Mouse (Mus musculus) MEL (cell line): Measurements from ENCODE around the gene C1ql4. TPM values are rescaled to one million over a fixed set of nuclear protein-coding genes. Genes with fewer than 3 reads are reported as not detected.

Experiments
- DNase-seq: peaks from one replicate; pipeline ENCODE4 v3.0.0; 2011; ENCODE audit warnings: low read depth, low spot score
- H3K27ac ChIP-seq: 2 replicates; pipeline ENCODE4 v1.5.1; 2012; ENCODE audit warnings: low read depth, mild to moderate bottlenecking, control low read depth, low read length, moderate library complexity; ENCODE audit not compliant: control insufficient read depth
- H3K27me3 ChIP-seq, 2 experiments: fragments of 150-350 bp in 1 of 2; sonication (generic) in 1 of 2; 2 replicates each; pipeline ENCODE4 v1.6.1; 2012; ENCODE audit warnings: low read length in 2 of 2, mild to moderate bottlenecking in 2 of 2, improper control_type of control experiment in 1 of 2, moderate library complexity in 1 of 2; ENCODE audit not compliant: insufficient read depth in 2 of 2, control insufficient read depth in 1 of 2
- H3K36me3 ChIP-seq, 2 experiments: 2 replicates each; pipeline ENCODE4 v1.6.1; 2012 to 2014; ENCODE audit warnings: low read length in 2 of 2, improper control_type of control experiment in 1 of 2, inconsistent platforms in 1 of 2, mild to moderate bottlenecking in 1 of 2; ENCODE audit not compliant: insufficient read depth in 2 of 2, control insufficient read depth in 1 of 2
- H3K4me1 ChIP-seq, 2 experiments: fragments of 150-350 bp in 1 of 2; sonication (generic) in 1 of 2; 2 replicates each; pipeline ENCODE4 v1.6.1; 2012; ENCODE audit warnings: low read length in 2 of 2, improper control_type of control experiment in 1 of 2, mild to moderate bottlenecking in 1 of 2; ENCODE audit not compliant: insufficient read depth in 2 of 2, control insufficient read depth in 1 of 2
- H3K4me3 ChIP-seq, 2 experiments: fragments of 150-350 bp in 1 of 2; sonication (generic) in 1 of 2; 2 replicates each; pipeline ENCODE4 v1.5.1; 2012; ENCODE audit warnings: low read depth in 2 of 2, low read length in 2 of 2, mild to moderate bottlenecking in 2 of 2, moderate library complexity in 2 of 2, control low read depth in 1 of 2, improper control_type of control experiment in 1 of 2; ENCODE audit not compliant: control insufficient read depth in 1 of 2, insufficient read depth in 1 of 2
- H3K79me2 ChIP-seq: 2 replicates; pipeline ENCODE4 v1.6.1; 2012; ENCODE audit warnings: mild to moderate bottlenecking, low read length, moderate library complexity; ENCODE audit not compliant: control insufficient read depth, poor library complexity, insufficient read depth
- H3K9ac ChIP-seq: 2 replicates; pipeline ENCODE4 v1.6.1; 2012; ENCODE audit warnings: low read depth, mild to moderate bottlenecking, control low read depth, low read length, moderate library complexity; ENCODE audit not compliant: control insufficient read depth, poor library complexity, severe bottlenecking
- H3K9me3 ChIP-seq: fragments of 150-350 bp; sonication (generic); replicated peaks from 2 replicates; pipeline ENCODE4 v1.6.1; 2012; ENCODE audit warnings: mild to moderate bottlenecking, low read length, improper control_type of control experiment, moderate library complexity; ENCODE audit not compliant: insufficient read depth
- CTCF ChIP-seq, 3 experiments: IDR thresholded peaks in 2 of 3; conservative IDR thresholded peaks in 1 of 3; 2 replicates each; pipeline ENCODE4 v1.5.1; 2011 to 2012; ENCODE audit warnings: low read length in 3 of 3, low read depth in 2 of 3, mild to moderate bottlenecking in 2 of 3, improper control_type of control experiment in 1 of 3, inconsistent platforms in 1 of 3, mixed read lengths in 1 of 3, moderate library complexity in 1 of 3; ENCODE audit not compliant: control insufficient read depth in 1 of 3, insufficient read depth in 1 of 3, poor library complexity in 1 of 3, severe bottlenecking in 1 of 3
- ELF1 ChIP-seq: IDR thresholded peaks from 2 replicates; pipeline ENCODE4 v1.6.1; 2014; ENCODE audit warnings: low read depth, mild to moderate bottlenecking, inconsistent platforms, low read length, improper control_type of control experiment, moderate library complexity
- HCFC1 ChIP-seq: IDR thresholded peaks from 2 replicates; pipeline ENCODE4 v1.6.1; 2012; ENCODE audit warnings: low read depth, mild to moderate bottlenecking, inconsistent platforms, low read length, improper control_type of control experiment, moderate library complexity
- JUND ChIP-seq: IDR thresholded peaks from 2 replicates; pipeline ENCODE4 v1.6.1; 2011; ENCODE audit warnings: low read depth, mild to moderate bottlenecking, improper control_type of control experiment, low read length
- KAT2A ChIP-seq: conservative IDR thresholded peaks from 2 replicates; pipeline ENCODE4 v1.6.1; 2012; ENCODE audit warnings: low read depth, low read length, improper control_type of control experiment, inconsistent platforms
- MAX ChIP-seq: IDR thresholded peaks from 2 replicates; pipeline ENCODE4 v1.6.1; 2011; ENCODE audit warnings: low read length, improper control_type of control experiment
- MEF2A ChIP-seq: IDR thresholded peaks from 2 replicates; pipeline ENCODE4 v1.6.1; 2014; ENCODE audit warnings: low read depth, mild to moderate bottlenecking, inconsistent platforms, low read length, improper control_type of control experiment; ENCODE audit not compliant: poor library complexity, insufficient replicate concordance, severe bottlenecking; ENCODE audit errors: extremely low read depth
- MYB ChIP-seq: IDR thresholded peaks from 2 replicates; pipeline ENCODE4 v1.6.1; 2011; ENCODE audit warnings: mild to moderate bottlenecking, low read depth, low read length, improper control_type of control experiment
- MYC ChIP-seq: IDR thresholded peaks from 2 replicates; pipeline ENCODE4 v1.6.1; 2011; ENCODE audit warnings: low read depth, mild to moderate bottlenecking, low read length, improper control_type of control experiment, moderate library complexity
- NELFE ChIP-seq: IDR thresholded peaks from 2 replicates; pipeline ENCODE4 v1.6.1; 2011; ENCODE audit warnings: low read depth, low read length, improper control_type of control experiment
- POLR2A ChIP-seq, 2 experiments: IDR thresholded peaks; 2 replicates each; pipeline ENCODE4 v1.6.1; 2011 to 2012; ENCODE audit warnings: low read length in 2 of 2, mild to moderate bottlenecking in 2 of 2, control low read depth in 1 of 2, improper control_type of control experiment in 1 of 2, low read depth in 1 of 2, moderate library complexity in 1 of 2; ENCODE audit not compliant: control insufficient read depth in 1 of 2, insufficient read depth in 1 of 2, poor library complexity in 1 of 2
- POLR2AphosphoS5 ChIP-seq: IDR thresholded peaks from 2 replicates; pipeline ENCODE4 v1.6.1; 2012; ENCODE audit warnings: low read depth, borderline replicate concordance, mild to moderate bottlenecking, inconsistent platforms, low read length, moderate library complexity, mixed read lengths
- SIN3A ChIP-seq: IDR thresholded peaks from 2 replicates; pipeline ENCODE4 v1.6.1; 2012; ENCODE audit warnings: low read length, improper control_type of control experiment, inconsistent platforms
- SMC3 ChIP-seq: IDR thresholded peaks from 2 replicates; pipeline ENCODE4 v1.6.1; 2011; ENCODE audit warnings: low read depth, low read length, improper control_type of control experiment
- TAL1 ChIP-seq: IDR thresholded peaks from 2 replicates; pipeline ENCODE4 v1.6.1; 2012; ENCODE audit warnings: mild to moderate bottlenecking, inconsistent platforms, low read length, moderate library complexity, mixed read lengths
- TBP ChIP-seq: IDR thresholded peaks from 2 replicates; pipeline ENCODE4 v1.8.0; 2011; ENCODE audit warnings: low read depth, low read length, improper control_type of control experiment
- USF1 ChIP-seq: IDR thresholded peaks from 2 replicates; pipeline ENCODE4 v1.6.1; 2014; ENCODE audit warnings: low read depth, mild to moderate bottlenecking, inconsistent platforms, low read length, improper control_type of control experiment, moderate library complexity
- ZC3H11A ChIP-seq: IDR thresholded peaks from 2 replicates; pipeline ENCODE4 v1.6.1; 2012; ENCODE audit warnings: low read depth, mild to moderate bottlenecking, inconsistent platforms, low read length, improper control_type of control experiment
- ZNF384 ChIP-seq: IDR thresholded peaks from 2 replicates; pipeline ENCODE4 v1.6.1; 2012; ENCODE audit warnings: low read depth, mild to moderate bottlenecking, inconsistent platforms, low read length, improper control_type of control experiment
- polyA plus RNA-seq, 2 experiments: library from polyadenylated mRNA; stranded (reverse) in 1 of 2; unstranded in 1 of 2; fragments of >175 nt in 1 of 2; fragments of >200 nt in 1 of 2; gene quantifications; 2 replicates each; pipeline versions ENCODE4 v1.2.1 to v1.2.4; 2012; ENCODE audit warnings: low replicate concordance in 2 of 2, low read depth in 1 of 2; ENCODE audit not compliant: insufficient read length in 2 of 2, insufficient read depth in 1 of 2, missing spikeins in 1 of 2
- total RNA-seq: library from RNA; depleted of rRNA; stranded (reverse); fragments of 300-350 nt; gene quantifications from 2 replicates; pipeline ENCODE4 v1.2.3, GENCODE M21; 2012

C1ql4 gene
- total and polyA plus RNA-seq, 3 experiments: 0.08 to 0.15 TPM; not detected in 1

DNA sequence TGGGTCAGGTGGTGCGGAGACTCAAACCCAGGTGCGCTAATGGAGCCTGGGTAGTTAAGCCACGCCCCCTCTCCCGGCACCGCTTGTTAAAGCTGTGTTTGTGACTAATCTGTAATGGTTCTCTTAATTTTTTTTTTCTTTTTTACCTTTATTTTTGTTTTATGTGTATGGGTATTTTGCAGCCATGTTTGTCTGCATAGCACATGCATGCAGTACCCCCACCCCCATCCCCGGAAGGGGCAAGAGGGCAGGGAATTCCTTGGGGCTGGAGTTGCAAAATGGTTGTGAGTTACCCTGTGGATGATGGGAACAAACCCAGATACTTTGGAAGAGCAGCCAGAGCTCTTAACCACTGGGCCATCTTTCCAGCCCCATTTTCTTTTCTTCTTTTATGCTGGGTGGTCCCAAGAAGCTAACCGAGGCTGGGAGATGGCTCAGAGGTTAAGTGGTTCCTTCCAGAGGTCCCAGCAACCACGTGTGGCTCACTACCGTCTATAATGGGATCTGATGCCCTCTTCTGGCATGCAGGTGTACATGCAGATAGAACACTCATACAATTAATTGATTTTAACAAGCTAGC is 25.9 kb upstream of the C1ql4 start (continued):
- TF ChIP-seq POLR2A (IDR thresholded peaks at IDR 0.05; ENCODE audit: control insufficient read depth in 1 of 2, insufficient read depth in 1 of 2, low read depth in 1 of 2, low read length in 2 of 2, poor library complexity in 1 of 2): peak in 1 of 2 experiments; percentile 53; a peak in 1 of 4 replicates
- TF ChIP-seq, all 39 proteins: peak for 16

DNA sequence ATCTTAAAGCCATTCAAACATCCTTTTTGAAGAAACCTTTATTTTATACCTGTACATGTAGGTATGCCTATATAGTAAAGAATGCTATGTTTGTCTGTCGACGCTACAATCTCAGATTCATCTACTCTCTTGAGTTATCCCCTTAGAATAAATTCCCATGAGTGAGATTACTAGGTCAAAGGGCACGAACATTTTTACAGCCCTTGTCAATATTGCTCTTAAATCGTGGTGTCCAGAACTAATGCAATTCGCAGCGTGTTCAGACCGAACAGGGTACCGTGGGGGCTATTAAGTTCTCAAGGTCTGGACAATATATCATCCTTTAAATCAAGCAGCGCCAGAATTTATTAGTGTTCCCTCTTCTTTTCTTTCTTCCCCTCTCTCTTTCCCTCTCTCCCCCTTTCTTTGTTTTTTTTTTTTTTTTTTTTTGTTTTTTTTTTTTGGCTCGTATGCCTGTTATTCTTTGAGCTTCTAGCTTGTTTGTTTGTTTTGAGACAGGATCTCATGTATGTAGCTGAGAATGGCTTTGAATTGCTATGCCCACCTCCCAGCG is 25.3 kb upstream of the C1ql4 start:
- Histone ChIP-seq H3K27ac (no peak overlapping the region), H3K9ac (peak overlapping the region; percentile 52), H3K36me3 (peaks cover 0 to 9% of the 10 kb centered on the region in 2 experiments; a peak in 2 of 4 replicates), H3K4me1 (peaks cover 0 to 7% of the 10 kb centered on the region in 2 experiments; a peak in 1 of 4 replicates), H3K27me3 (no peaks in the 10 kb centered on the region), H3K4me3 (peak overlapping the region; percentile 45 to 78), H3K9me3 (no peaks in the 10 kb centered on the region), H3K79me2 (no peaks in the 10 kb centered on the region)
- peak; percentile 80 for TF ChIP-seq ZNF384
- no peak for TF ChIP-seq POLR2A (IDR thresholded peaks at IDR 0.05; ENCODE audit: control insufficient read depth in 1 of 2, insufficient read depth in 1 of 2, low read depth in 1 of 2, low read length in 2 of 2, poor library complexity in 1 of 2)
- TF ChIP-seq MAX: no peak
- no peak for TF ChIP-seq MYB
- no peak for DNase-seq

- Histone ChIP-seq H3K27me3 (no peaks in the 10 kb centered on the region), H3K9me3 (no peaks in the 10 kb centered on the region), H3K36me3 (peaks cover 0 to 9% of the 10 kb centered on the region in 2 experiments; a peak in 2 of 4 replicates), H3K4me3 (no peak overlapping the region), H3K4me1 (peaks cover 0 to 7% of the 10 kb centered on the region in 2 experiments; a peak in 1 of 4 replicates), H3K79me2 (no peaks in the 10 kb centered on the region), H3K27ac (no peak overlapping the region), H3K9ac (no peak overlapping the region)
- no peak for DNase-seq
- TF ChIP-seq NELFE (no peak), KAT2A (no peak), USF1 (no peak), ELF1 (no peak), ZC3H11A (no peak), MEF2A (no peak), SIN3A (no peak), TBP (no peak), TAL1 (no peak), POLR2AphosphoS5 (no peak), SMC3 (no peak), HCFC1 (no peak), MYC (no peak), CTCF (IDR thresholded peaks at IDR 0.05 in 2 of 3, conservative IDR thresholded peaks at IDR 0.05 in 1 of 3; ENCODE audit: control insufficient read depth in 1 of 3, insufficient read depth in 1 of 3, low read depth in 2 of 3, low read length in 3 of 3, poor library complexity in 1 of 3, severe bottlenecking in 1 of 3) (no peak), JUND (no peak), POLR2A (IDR thresholded peaks at IDR 0.05; ENCODE audit: control insufficient read depth in 1 of 2, insufficient read depth in 1 of 2, low read depth in 1 of 2, low read length in 2 of 2, poor library complexity in 1 of 2) (no peak)
- TF ChIP-seq, all 39 proteins: peak for 0
These were observed 24.2 kb upstream of the C1ql4 start for GRCm38 (mm10) chr15:99111809-99112208.
